Mouse (Mus musculus) ES-Bruce4 (cell line): ENCODE results near the gene Wdr46.

Source experiments
- CTCF ChIP-seq: IDR thresholded peaks from one replicate; pipeline ENCODE4 v1.8.1; 2011; ENCODE audit warnings: low read depth, low read length
- EP300 ChIP-seq: IDR thresholded peaks from 2 replicates; pipeline ENCODE4 v1.6.1; 2011; ENCODE audit warnings: low read depth, low read length; ENCODE audit not compliant: insufficient read depth
- POLR2A ChIP-seq: IDR thresholded peaks from one replicate; pipeline ENCODE4 v1.8.1; 2011; ENCODE audit warnings: low read length; ENCODE audit not compliant: insufficient read depth

DNA sequence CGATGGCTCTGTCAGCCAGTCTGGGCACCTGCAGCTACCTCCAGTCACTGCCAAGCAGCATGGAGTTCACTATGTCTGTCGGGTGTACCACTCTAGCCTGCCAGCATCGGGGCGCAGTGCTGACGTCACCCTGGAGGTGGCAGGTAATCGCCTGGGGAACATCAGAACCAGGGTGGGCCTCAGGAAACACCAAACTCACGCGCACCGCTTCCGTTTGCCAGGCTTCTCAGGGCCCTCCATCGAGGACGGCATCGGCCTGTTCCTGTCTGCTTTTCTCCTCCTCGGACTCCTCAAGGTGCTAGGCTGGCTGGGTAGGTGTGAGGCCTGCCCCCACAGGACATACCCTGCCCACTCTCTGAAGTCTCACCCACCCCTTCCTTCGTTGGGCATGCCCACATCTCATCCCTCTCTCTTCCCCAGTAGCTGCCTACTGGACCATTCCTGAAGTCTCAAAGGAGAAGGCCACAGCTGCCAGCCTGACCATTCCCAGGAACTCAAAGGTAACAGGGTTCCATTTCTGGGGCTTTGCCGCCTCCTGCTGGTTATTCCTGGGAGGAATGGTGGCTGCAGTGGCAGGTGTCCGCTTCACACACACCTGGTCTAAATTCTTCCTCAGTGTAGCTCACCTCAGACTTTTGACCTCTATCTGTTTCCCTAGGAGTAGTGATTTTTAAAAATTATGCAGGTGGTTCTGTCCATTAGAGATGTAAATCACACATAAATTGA lies 14.1 kb upstream of the Wdr46 start:
- TF ChIP-seq CTCF (peak; percentile 73), POLR2A (no peak), EP300 (no peak)
